10 mouse cellular contexts compared by ENCODE assay signal in the genomic region with DNA sequence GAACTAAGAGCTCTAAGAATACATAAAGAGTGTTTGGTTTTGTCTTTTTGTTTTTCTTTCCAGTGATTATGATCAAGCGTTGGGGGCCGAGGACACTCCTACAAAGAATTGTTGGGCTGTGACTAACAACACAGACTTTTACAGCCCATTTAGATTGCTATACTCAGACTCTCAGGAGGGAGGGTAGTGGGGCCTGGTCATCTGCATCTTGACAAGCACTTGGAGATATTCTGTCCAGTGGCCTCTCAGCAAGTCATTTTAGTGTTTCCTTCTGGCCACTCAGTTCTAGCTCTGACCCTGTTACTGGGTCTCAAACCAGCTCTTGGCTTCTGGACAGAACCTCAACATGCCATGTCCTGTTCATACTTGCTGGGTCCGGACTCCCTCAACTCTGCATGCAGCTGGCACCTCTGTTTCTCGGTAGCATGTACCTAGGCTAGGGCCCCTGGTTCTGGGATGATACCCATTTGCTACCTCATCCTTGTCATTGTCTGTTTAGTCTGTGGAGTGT.
"Had no signal": no experiment of that assay in that cellular context is flagged by ENCODE, and none has a peak within 500 bp of the region (broad histone marks: within the 10 kb centered on the region; RNA-seq: fewer than 3 reads in every experiment).

No protein-coding gene starts in this region.

- H3K4me3 ChIP-seq: limb, embryonic 13.5 days; midbrain, embryonic 10.5 days; neural tube, embryonic 12.5 days had no signal

- DNase-seq: left cerebral cortex, postnatal 4 days; midbrain, embryonic 14.5 days; right cerebral cortex, postnatal 4 days; spleen, adult 18-20 months; thymus, adult 18-20 months; thymus, postnatal 14 days had no signal

- H3K9ac ChIP-seq: limb, embryonic 13.5 days; liver, embryonic 14.5 days; neural tube, embryonic 12.5 days had no signal

- H3K4me2 ChIP-seq: limb, embryonic 13.5 days; neural tube, embryonic 12.5 days had no signal

- H3K27me3 ChIP-seq: limb, embryonic 13.5 days; neural tube, embryonic 12.5 days had no signal

- H3K9me3 ChIP-seq: neural tube, embryonic 12.5 days had no signal

- H3K27ac ChIP-seq: limb, embryonic 13.5 days; liver, embryonic 14.5 days; midbrain, embryonic 10.5 days; neural tube, embryonic 12.5 days had no signal

- H3K36me3 ChIP-seq: limb, embryonic 13.5 days; midbrain, embryonic 10.5 days; neural tube, embryonic 12.5 days had no signal

- H3K4me1 ChIP-seq: limb, embryonic 13.5 days; neural tube, embryonic 12.5 days had no signal
